Mouse (Mus musculus) lung, postnatal 0 days (tissue): ENCODE measurements around the gene Rpl23.

Source experiments
- CTCF ChIP-seq: IDR thresholded peaks from 2 replicates; pipeline ENCODE4 v1.5.1; 2016; ENCODE audit warnings: antibody characterized with exemption, mild to moderate bottlenecking
- EP300 ChIP-seq: IDR thresholded peaks from 2 replicates; pipeline ENCODE4 v1.6.1; 2016; ENCODE audit warnings: antibody characterized with exemption, mild to moderate bottlenecking, control low read depth

- TF ChIP-seq CTCF: no peak
- 0 out of 2 replicates have a peak, but pooled peaks have one; percentile 12 for TF ChIP-seq EP300
Observed at GRCm38 (mm10) chr11:97817379-97817778, 35.1 kb upstream of the Rpl23 start.
